Mouse (Mus musculus): ENCODE results near the gene Kif22. TPM values are rescaled to one million over a fixed set of nuclear protein-coding genes. Genes with fewer than 3 reads are reported as not detected.

The Kif22 gene
- total and polyA plus RNA-seq, 3 experiments: 57.7 to 298 (median 119) TPM

DNA sequence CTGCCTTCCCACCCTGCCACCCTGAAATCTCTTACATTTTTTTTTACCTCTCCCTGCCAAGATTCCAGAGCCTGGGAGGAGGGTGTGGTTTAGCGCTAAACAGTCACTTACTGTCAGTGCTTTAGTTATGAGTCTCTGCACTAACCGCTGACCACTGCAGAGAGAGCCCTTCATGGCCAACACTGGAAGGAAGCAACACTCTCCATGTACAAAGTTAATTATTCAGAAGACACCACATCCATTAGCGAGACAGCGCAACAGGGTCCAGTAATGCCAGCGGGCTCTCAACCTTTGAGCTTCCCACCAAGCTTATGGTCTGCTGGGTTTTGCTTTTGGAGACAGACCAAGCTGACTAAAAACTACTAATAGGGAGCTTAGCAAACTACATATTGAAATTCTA is 33.9 kb upstream of the Kif22 start:
- H3K9ac ChIP-seq (ENCODE audit: control insufficient read depth, low read depth, low read length, poor library complexity, severe bottlenecking): no peak overlapping the region
- no peak overlapping the region for H3K4me3 ChIP-seq (ENCODE audit: control insufficient read depth in 1 of 2, insufficient read depth in 1 of 2, low read depth in 2 of 2, low read length in 2 of 2)
- DNase-seq (ENCODE audit: low read depth, low spot score): no peak
- H3K9me3 ChIP-seq (replicated peaks; ENCODE audit: insufficient read depth, low read length): no peaks in the 10 kb centered on the region
- peaks cover 0 to 5% of the 10 kb centered on the region in 2 experiments; a peak in 1 of 4 replicates for H3K4me1 ChIP-seq (ENCODE audit: control insufficient read depth in 1 of 2, insufficient read depth in 2 of 2, low read length in 2 of 2)
- no peaks in the 10 kb centered on the region for H3K79me2 ChIP-seq (ENCODE audit: control insufficient read depth, insufficient read depth, low read length, poor library complexity)
- H3K36me3 ChIP-seq (ENCODE audit: control insufficient read depth in 1 of 2, insufficient read depth in 2 of 2, low read length in 2 of 2): peaks cover 0 to 2% of the 10 kb centered on the region in 2 experiments; a peak in 2 of 4 replicates
- no peaks in the 10 kb centered on the region for H3K27me3 ChIP-seq (ENCODE audit: control insufficient read depth in 1 of 2, insufficient read depth in 2 of 2, low read length in 2 of 2)
- no peak for TF ChIP-seq MAX (IDR thresholded peaks at IDR 0.05; ENCODE audit: low read length)
- H3K27ac ChIP-seq (ENCODE audit: control insufficient read depth, low read depth, low read length): no peak overlapping the region

DNA sequence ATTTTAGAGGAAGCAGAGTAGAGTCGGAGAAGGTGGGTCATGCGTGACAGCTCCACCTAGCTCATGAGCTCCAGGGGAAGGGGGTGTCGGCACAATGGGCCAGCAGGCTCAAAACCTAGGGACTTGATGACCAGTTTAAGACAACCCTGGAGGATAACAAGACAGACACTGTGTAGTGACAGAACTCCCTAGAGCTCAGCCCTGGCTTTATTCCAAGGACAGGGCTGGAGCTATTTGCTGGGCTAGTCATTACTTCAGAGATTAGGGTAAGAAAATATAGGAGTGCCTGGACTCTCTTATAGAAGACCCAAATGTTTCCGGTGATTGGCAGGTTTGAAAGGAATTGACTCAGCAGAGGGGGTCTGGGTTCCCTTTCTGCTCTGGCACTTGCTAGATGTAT is 30.9 kb upstream of the Kif22 start:
- Histone ChIP-seq H3K79me2 (ENCODE audit: control insufficient read depth, insufficient read depth, low read length, poor library complexity) (no peaks in the 10 kb centered on the region), H3K9me3 (replicated peaks; ENCODE audit: insufficient read depth, low read length) (no peaks in the 10 kb centered on the region), H3K9ac (ENCODE audit: control insufficient read depth, low read depth, low read length, poor library complexity, severe bottlenecking) (no peak overlapping the region), H3K4me3 (ENCODE audit: control insufficient read depth in 1 of 2, insufficient read depth in 1 of 2, low read depth in 2 of 2, low read length in 2 of 2) (no peak overlapping the region), H3K27me3 (ENCODE audit: control insufficient read depth in 1 of 2, insufficient read depth in 2 of 2, low read length in 2 of 2) (no peaks in the 10 kb centered on the region), H3K4me1 (ENCODE audit: control insufficient read depth in 1 of 2, insufficient read depth in 2 of 2, low read length in 2 of 2) (no peaks in the 10 kb centered on the region), H3K36me3 (ENCODE audit: control insufficient read depth in 1 of 2, insufficient read depth in 2 of 2, low read length in 2 of 2) (peaks cover 0 to 2% of the 10 kb centered on the region in 2 experiments; a peak in 2 of 4 replicates), H3K27ac (ENCODE audit: control insufficient read depth, low read depth, low read length) (no peak overlapping the region)
- TF ChIP-seq MYB (IDR thresholded peaks at IDR 0.05; ENCODE audit: low read depth, low read length): no peak
- TF ChIP-seq ZNF384 (IDR thresholded peaks at IDR 0.05; ENCODE audit: low read depth, low read length): no peak
- TF ChIP-seq CHD1 (IDR thresholded peaks at IDR 0.05; ENCODE audit: low read depth, low read length): no peak
- TF ChIP-seq E2F4 (IDR thresholded peaks at IDR 0.05; ENCODE audit: borderline replicate concordance, low read depth, low read length): no peak
- TF ChIP-seq RAD21 (IDR thresholded peaks at IDR 0.05; ENCODE audit: low read depth, low read length): no peak
- TF ChIP-seq GATA1 (IDR thresholded peaks at IDR 0.05; ENCODE audit: low read depth, low read length): no peak
- no peak for TF ChIP-seq CHD2 (IDR thresholded peaks at IDR 0.05; ENCODE audit: low read length)
- no peak for TF ChIP-seq CTCF (IDR thresholded peaks at IDR 0.05 in 2 of 3, conservative IDR thresholded peaks at IDR 0.05 in 1 of 3; ENCODE audit: control insufficient read depth in 1 of 3, insufficient read depth in 1 of 3, low read depth in 2 of 3, low read length in 3 of 3, poor library complexity in 1 of 3, severe bottlenecking in 1 of 3)
- TF ChIP-seq ETS1 (IDR thresholded peaks at IDR 0.05; ENCODE audit: low read depth, low read length): no peak
- TF ChIP-seq EP300 (IDR thresholded peaks at IDR 0.05; ENCODE audit: low read depth in 1 of 2, low read length in 2 of 2): no peak
- no peak for TF ChIP-seq MAZ (IDR thresholded peaks at IDR 0.05; ENCODE audit: low read depth, low read length)
- TF ChIP-seq BHLHE40 (IDR thresholded peaks at IDR 0.05; ENCODE audit: borderline replicate concordance, low read depth, low read length): no peak
- TF ChIP-seq SIN3A (IDR thresholded peaks at IDR 0.05; ENCODE audit: low read length): no peak
- TF ChIP-seq ZC3H11A (IDR thresholded peaks at IDR 0.05; ENCODE audit: low read depth, low read length): no peak
- no peak for TF ChIP-seq UBTF (IDR thresholded peaks at IDR 0.05; ENCODE audit: borderline replicate concordance, insufficient read depth, low read depth, low read length)
- no peak for TF ChIP-seq MAX (IDR thresholded peaks at IDR 0.05; ENCODE audit: low read length)
- TF ChIP-seq TCF12 (IDR thresholded peaks at IDR 0.05; ENCODE audit: low read depth, low read length): no peak
- no peak for DNase-seq (ENCODE audit: low read depth, low spot score)
